Mouse (Mus musculus) forebrain, embryonic 10.5 days (tissue): ENCODE data around the gene Supt5. TPM values are rescaled to one million over a fixed set of nuclear protein-coding genes. Genes with fewer than 3 reads are reported as not detected.

Source experiments
- DNase-seq: peaks from one replicate; pipeline ENCODE4 v3.0.0-alpha.2; 2017; ENCODE audit warnings: low spot score; ENCODE audit errors: extremely low spot score
- H3K27ac ChIP-seq: fragments of 300-500 bp; sonication (generic); 2 replicates; pipeline ENCODE4 v1.5.1; 2016; ENCODE audit warnings: mild to moderate bottlenecking
- H3K27me3 ChIP-seq: fragments of 300-500 bp; sonication (generic); 2 replicates; pipeline ENCODE4 v1.6.1; 2016; ENCODE audit warnings: mild to moderate bottlenecking; ENCODE audit not compliant: poor library complexity, severe bottlenecking
- H3K36me3 ChIP-seq: fragments of 300-500 bp; sonication (generic); replicated peaks from 2 replicates; pipeline ENCODE4 v1.6.1; 2016; ENCODE audit warnings: mild to moderate bottlenecking, moderate library complexity
- H3K4me1 ChIP-seq: fragments of 300-500 bp; sonication (generic); 2 replicates; pipeline ENCODE4 v1.6.1; 2016
- H3K4me3 ChIP-seq: fragments of 300-500 bp; sonication (generic); 2 replicates; pipeline ENCODE4 v1.5.1; 2016; ENCODE audit warnings: mild to moderate bottlenecking, moderate library complexity
- H3K9me3 ChIP-seq: fragments of 300-500 bp; sonication (generic); 2 replicates; pipeline ENCODE4 v1.6.1; 2016; ENCODE audit warnings: mild to moderate bottlenecking, moderate library complexity
- WGBS: fragments of 180-500 bp; shearing (Covaris S2); methylation state at CpG from one replicate; pipeline ENCODE4 v1.1.7; 2016; 5-methylcytosine and 5-hydroxymethylcytosine counted together
- polyA plus RNA-seq: library from polyadenylated mRNA; unstranded; fragments of >200 nt; fragmentation: Nextera tagmentation; extraction: Ambion mirVana; gene quantifications from 2 replicates; pipeline ENCODE4 v1.2.1, GENCODE M21; 2016

Supt5 gene
- polyA plus RNA-seq, 1 experiment from 2014 or later, result 118 TPM

DNA sequence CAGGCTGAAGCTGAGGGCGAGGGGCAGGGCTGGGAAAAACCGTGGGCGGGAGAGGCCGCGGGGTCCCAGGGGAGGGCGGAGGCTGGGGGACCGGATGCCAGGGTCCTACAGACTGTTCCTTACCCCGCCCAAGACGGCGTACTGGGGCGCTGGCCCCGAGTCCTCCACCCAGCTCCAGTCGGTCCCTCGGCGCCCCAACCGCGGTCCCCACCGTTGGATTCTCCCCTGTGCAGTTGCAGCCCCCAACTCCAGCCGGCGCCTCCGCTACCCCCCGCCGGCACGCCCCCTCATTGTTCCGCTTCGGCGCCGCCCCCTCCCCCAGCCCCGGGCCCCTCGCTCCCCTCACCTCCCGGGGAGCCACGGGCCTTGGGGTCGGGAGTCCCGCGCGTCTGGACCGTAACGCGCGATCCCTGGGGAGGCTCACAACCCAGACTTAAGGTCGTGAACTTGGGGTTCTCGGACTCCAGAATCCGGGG, 33.0 kb upstream of the Supt5 start:
- WGBS, result under 1% methylated on average over 39 of the region's 43 CpGs
- Histone ChIP-seq H3K4me3 (peak overlapping the region; percentile 90), H3K27ac (peak overlapping the region; percentile 98), H3K4me1 (peaks cover 60% of the 10 kb centered on the region), H3K9me3 (no peaks in the 10 kb centered on the region), H3K36me3 (peaks cover 40% of the 10 kb centered on the region), H3K27me3 (no peaks in the 10 kb centered on the region)
- peak; percentile 63 for DNase-seq

DNA sequence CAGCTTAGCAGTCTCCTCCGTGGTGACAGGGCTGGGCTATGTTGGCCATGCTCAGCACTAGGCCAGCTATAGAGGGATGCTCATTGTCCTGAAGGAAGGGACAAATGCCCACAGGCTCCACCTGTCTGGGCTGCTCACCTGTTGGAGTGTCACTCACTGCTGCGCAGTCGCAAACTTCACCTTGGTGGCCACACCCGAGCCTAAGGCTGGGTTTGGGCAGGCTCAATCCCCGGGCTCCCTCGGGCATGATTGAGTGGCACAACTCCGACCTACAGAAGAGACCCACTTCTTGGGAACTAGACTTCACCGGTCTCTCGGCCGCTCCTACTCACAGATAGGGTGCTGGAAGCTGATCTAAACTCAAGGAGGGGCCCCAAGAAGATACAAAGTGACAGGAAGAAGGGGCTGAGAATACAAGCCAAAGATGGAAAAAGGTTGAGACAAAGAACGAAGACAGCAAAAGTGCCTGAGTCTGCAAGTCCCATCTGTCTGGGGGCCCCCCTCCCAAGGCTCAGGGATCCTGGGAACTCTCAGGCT, 32.5 kb upstream of the Supt5 start:
- Histone ChIP-seq H3K36me3 (peaks cover 45% of the 10 kb centered on the region), H3K4me1 (peaks cover 55% of the 10 kb centered on the region), H3K27me3 (no peaks in the 10 kb centered on the region), H3K9me3 (no peaks in the 10 kb centered on the region), H3K27ac (peak overlapping the region; percentile 98), H3K4me3 (peak overlapping the region; percentile 90)
- DNase-seq, result no peak
- 14% methylated on average over 11 of the region's 11 CpGs for WGBS

DNA sequence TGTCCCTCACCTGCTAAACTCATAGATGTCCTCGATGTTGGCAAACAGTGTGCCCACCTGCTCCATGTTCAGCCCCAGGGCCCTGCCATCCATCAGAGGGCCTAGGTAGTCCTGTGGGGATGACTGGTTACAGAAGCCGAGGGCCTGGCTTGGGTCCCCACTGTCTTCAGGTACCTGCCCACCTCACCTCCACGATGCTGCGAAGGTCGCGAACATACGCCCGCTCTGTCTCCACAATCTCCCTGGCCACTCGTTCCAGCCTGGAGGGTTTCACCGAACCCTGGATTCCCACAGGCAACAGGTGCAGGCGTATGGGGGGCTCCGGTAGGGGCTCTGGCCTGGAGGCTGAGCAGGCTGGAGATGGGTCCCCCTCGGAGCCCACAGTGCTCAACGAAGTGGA, 31.5 kb upstream of the Supt5 start:
- no peak for DNase-seq
- Histone ChIP-seq H3K27ac (peak overlapping the region; percentile 98), H3K36me3 (peaks cover 55% of the 10 kb centered on the region), H3K4me3 (peak overlapping the region; percentile 90), H3K27me3 (no peaks in the 10 kb centered on the region), H3K9me3 (no peaks in the 10 kb centered on the region), H3K4me1 (peaks cover 45% of the 10 kb centered on the region)
- WGBS, result 94% methylated on average over 14 of the region's 14 CpGs

DNA sequence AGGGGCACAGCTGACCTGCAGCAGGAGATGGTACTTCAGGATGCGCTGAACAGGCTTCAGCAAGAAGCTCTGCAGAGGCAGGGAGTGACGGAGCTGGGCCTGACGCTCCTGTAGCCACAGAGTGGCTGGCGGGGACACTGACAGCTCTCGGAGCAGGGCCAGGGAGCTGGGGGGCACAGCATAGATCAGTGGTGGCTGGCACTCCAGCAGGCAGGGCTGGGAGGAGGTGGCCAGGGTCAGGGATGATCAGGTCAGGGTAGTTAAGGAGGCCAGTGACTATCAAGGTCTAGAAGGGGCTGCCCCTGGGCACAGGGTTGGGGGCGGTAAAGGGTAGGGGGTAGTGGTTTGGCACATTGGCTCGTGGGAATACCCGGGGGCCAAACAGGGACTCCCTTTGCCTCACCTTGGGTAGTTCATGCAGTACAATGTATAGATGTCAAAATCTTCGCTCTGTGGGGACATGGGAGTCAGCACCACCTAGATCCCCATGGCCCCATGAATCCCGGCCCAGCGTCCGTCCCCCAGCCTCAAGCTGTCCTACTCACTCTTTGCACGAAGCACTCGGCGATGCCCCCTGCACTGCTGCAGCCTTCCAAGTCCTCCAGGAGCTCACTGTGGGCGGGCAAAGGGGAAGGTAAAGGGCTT, 29.9 kb upstream of the Supt5 start:
- no peak for DNase-seq
- no peaks in the 10 kb centered on the region for H3K27me3 ChIP-seq
- 94% methylated on average over 16 of the region's 16 CpGs for WGBS
- H3K4me3 ChIP-seq, result peak overlapping the region; percentile 22; the same call in 1 of the 2 replicates
- H3K36me3 ChIP-seq, result peaks cover 71% of the 10 kb centered on the region
- no peaks in the 10 kb centered on the region for H3K9me3 ChIP-seq
- no peak overlapping the region for H3K27ac ChIP-seq
- peaks cover 34% of the 10 kb centered on the region for H3K4me1 ChIP-seq

DNA sequence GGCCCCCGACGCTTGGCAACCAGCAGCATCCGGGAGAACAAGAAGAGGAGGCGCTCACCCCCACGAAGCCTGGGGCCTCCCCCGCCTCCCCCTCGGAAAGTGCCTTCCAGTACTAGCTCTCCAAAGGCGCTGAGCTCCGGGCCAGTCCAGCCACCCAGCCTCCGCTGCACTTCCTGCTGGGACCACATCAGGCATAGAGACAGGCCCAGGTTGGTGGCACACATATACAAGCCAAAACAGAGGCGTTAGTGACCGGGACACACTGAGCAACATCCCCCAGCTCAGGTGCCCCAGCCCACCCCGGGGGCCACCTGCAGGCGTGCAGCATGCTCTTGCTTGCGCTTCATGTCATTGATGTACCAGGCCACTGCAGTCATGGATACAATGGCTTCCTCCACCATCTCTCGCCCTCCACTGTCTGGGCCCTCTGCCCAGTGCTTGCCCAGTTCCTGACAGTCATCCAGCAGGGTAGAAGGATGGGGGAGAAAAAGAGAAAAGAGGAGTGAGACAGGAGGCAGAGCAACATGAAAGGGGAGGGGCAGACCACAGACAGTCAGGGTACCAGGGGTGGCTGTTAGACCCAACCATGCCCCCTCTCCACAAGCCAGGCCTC, 29.2 kb upstream of the Supt5 start:
- no peaks in the 10 kb centered on the region for H3K27me3 ChIP-seq
- H3K27ac ChIP-seq, result no peak overlapping the region
- DNase-seq, result no peak
- no peaks in the 10 kb centered on the region for H3K9me3 ChIP-seq
- 91% methylated on average over 16 of the region's 16 CpGs for WGBS
- peaks cover 34% of the 10 kb centered on the region for H3K4me1 ChIP-seq
- peaks cover 78% of the 10 kb centered on the region for H3K36me3 ChIP-seq
- H3K4me3 ChIP-seq, result peak overlapping the region; percentile 11; the same call in 1 of the 2 replicates

DNA sequence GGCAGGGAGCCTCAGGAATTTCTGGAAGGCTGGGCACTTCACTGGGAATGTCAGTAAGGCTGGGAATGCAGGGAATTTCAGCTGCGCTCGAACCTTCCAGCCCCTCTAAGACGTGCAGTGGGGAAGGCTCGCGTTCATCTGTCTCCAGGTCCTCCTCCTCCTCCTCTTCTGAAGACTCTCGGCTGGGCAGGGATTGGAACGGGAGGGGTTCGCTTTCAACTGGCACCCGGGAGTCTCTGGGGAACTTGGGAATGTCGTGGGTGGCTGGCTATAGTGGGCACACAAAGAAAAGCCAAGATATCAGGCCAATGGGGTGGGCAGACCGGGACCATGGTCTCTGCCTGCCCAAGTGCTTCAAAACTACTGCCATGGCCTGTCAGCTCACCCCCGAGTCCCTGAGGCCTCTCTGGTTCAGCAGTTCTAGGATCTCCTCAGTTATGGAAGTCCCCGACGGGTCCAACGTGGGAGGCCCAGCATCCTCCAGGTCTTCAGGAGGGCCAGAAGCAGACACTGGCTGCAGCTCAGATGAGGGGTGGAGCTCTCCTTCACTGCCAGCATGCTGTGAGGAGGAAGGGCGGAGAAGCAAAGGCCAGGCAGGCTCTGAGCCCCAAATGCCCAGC, 24.0 kb upstream of the Supt5 start:
- H3K36me3 ChIP-seq, result peaks cover 92% of the 10 kb centered on the region
- no peak overlapping the region for H3K4me3 ChIP-seq
- peaks cover 24% of the 10 kb centered on the region for H3K4me1 ChIP-seq
- H3K9me3 ChIP-seq, result peaks cover 7% of the 10 kb centered on the region
- H3K27ac ChIP-seq, result no peak overlapping the region
- WGBS, result 90% methylated on average over 16 of the region's 16 CpGs
- no peak for DNase-seq
- H3K27me3 ChIP-seq, result no peaks in the 10 kb centered on the region

DNA sequence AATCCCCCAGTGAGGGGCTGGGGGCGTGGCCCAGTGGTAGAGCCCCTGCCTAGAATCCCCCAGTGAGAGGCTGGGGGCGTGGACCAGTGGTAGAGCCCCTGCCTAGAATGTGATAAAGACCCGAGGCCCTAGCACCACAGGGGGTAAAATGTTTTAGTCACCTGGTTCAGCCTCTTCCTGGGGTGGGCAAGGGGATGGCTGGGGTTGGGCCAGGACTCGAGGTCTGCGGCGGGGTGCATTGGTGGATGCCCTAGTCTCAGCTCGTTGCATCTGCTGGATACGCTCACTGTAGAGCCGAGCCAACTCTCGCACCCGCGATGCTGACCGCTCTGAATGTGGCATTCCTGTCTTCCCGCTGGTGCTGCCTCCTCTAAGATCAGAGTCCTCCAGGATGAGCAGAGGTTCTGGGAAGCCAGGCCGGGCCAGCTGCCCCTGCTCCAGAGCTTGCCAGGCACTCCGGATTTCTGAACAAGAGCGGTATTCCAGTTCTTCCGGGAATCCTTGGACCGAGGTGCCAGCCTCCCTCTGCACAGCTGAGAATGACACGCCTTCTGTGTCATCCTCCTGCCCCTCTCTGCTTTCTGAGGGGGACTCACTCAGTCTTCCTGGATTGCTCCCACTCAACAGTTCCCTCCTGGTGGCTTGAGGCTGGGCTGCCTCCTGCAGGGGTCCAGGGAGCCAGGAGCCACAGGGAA, 23.2 kb upstream of the Supt5 start:
- H3K27me3 ChIP-seq, result no peaks in the 10 kb centered on the region
- no peak overlapping the region for H3K27ac ChIP-seq
- peaks cover 32% of the 10 kb centered on the region for H3K4me1 ChIP-seq
- no peak overlapping the region for H3K4me3 ChIP-seq
- WGBS, result 98% methylated on average over 20 of the region's 20 CpGs
- no peak for DNase-seq
- H3K9me3 ChIP-seq, result peaks cover 7% of the 10 kb centered on the region
- H3K36me3 ChIP-seq, result peaks cover 88% of the 10 kb centered on the region

DNA sequence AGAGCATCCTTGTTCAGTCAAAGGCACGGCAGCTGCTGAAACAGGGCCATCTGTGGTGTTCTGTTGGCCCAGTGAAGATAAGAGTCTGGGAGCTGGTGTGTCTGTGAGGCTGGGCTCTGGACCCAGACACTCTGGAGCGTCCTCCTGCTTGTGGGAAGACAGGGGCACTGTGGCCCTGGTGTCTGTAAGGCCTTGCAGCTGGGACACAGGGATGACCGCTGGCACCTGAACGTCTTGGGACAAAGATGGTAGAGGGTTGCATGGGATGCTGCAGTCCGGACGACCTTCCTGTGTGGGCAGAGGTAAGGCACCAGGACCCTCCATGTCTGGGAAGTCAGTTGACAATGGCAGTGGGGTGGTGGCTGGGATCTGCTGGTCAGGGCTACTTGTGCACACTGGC, 21.7 kb upstream of the Supt5 start:
- Histone ChIP-seq H3K4me1 (peaks cover 37% of the 10 kb centered on the region), H3K36me3 (peaks cover 75% of the 10 kb centered on the region), H3K4me3 (no peak overlapping the region), H3K27ac (0 out of 2 replicates have a peak overlapping the region, but pooled peaks have one; percentile 20), H3K9me3 (peaks cover 7% of the 10 kb centered on the region), H3K27me3 (no peaks in the 10 kb centered on the region)
- 95% methylated on average over 6 of the region's 6 CpGs for WGBS
- no peak for DNase-seq

DNA sequence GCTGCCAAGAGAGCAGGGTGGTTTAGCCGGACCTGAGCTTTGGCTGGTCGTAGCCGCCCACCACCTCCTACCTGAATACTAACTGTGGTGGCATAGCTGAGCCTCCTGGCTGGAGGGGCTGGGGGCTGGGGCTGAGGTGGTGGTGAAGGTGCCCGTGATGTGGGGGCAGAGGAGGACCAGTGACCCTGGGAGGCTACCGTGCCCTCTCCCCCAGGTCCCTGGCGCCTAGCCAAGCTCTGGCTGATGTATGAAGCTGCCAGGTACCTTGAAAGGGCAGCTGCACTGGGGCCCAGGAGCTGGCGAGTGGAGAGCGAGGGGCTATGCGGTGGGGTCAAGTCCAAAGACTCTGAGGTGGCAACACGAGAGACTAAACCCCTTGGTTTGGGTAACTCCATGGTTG, 21.3 kb upstream of the Supt5 start:
- DNase-seq, result no peak
- WGBS, result 95% methylated on average over 10 of the region's 10 CpGs
- Histone ChIP-seq H3K4me3 (peak overlapping the region; percentile 7; the same call in 1 of the 2 replicates), H3K36me3 (peaks cover 75% of the 10 kb centered on the region), H3K27me3 (no peaks in the 10 kb centered on the region), H3K9me3 (peaks cover 7% of the 10 kb centered on the region), H3K27ac (0 out of 2 replicates have a peak overlapping the region, but pooled peaks have one; percentile 20), H3K4me1 (peaks cover 37% of the 10 kb centered on the region)

DNA sequence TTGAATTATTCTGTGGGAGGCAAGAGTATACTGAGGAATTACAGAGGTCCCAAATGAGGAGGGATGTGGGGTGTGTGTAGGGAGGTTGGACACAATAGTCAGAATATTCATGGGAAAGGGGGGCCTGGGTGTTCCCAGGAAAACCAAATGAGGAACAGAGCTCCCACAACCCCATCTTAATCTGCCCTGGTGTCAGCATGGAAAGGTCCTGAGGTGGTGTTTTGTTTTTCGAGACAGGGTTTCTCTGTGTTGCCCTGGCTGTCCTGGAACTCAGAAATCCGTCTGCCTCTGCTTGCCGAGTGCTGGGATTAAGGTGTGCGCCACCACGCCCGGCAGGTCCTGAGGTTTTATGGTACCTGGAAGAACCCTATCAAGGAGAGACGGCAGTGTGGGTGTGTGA, 19.9 kb upstream of the Supt5 start:
- H3K4me3 ChIP-seq, result peak overlapping the region; percentile 19; the same call in 1 of the 2 replicates
- WGBS, result 53% methylated on average over 7 of the region's 7 CpGs
- peaks cover 75% of the 10 kb centered on the region for H3K36me3 ChIP-seq
- peaks cover 7% of the 10 kb centered on the region for H3K9me3 ChIP-seq
- no peak for DNase-seq
- no peaks in the 10 kb centered on the region for H3K27me3 ChIP-seq
- peak overlapping the region; percentile 75 for H3K27ac ChIP-seq
- H3K4me1 ChIP-seq, result peaks cover 37% of the 10 kb centered on the region

DNA sequence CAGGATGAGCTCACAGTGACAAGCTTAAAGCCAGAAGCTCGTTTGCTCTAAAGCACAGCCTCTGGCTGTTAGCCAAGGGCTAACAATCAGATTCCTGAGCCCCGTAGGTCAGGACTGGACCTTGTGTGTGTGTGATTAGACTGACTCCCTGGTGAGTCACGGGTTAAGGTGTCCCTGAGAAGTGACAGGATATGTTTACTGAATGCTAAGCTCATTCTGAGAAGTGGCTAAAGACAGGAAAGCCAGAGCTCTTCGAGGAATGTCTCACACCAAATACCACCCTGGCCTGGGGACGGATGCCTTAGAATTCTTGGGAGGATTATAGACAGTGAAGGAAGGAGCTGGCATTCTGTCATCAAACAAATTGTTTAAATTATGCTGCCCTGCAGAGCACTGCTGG, 19.4 kb upstream of the Supt5 start:
- Histone ChIP-seq H3K27me3 (no peaks in the 10 kb centered on the region), H3K36me3 (peaks cover 75% of the 10 kb centered on the region), H3K4me1 (peaks cover 37% of the 10 kb centered on the region), H3K9me3 (peaks cover 7% of the 10 kb centered on the region), H3K27ac (peak overlapping the region; percentile 75), H3K4me3 (peak overlapping the region; percentile 19; the same call in 1 of the 2 replicates)
- 3% methylated on average over 5 of the region's 5 CpGs for WGBS
- DNase-seq, result peak; percentile 37

DNA sequence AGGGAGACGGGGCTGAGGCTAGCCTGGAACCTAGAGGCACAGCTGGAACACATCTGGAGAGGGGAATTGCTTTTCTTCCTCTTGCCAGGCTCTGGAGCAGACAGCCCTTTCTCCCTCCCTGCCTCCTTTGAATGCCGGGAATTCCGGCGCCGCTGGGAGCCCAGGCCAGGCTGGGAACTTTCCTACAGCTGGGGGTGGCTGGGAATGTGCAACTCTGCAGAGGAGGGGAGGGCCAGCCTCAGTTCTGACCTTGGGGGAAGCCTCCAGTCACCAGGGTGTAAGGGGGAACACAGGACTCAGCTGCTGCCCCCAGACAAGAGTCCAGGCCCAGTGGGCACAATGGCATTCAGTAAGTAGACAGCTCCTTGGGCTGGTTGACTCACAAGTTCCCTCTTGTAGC, 18.4 kb upstream of the Supt5 start:
- H3K4me1 ChIP-seq, result peaks cover 40% of the 10 kb centered on the region
- peak overlapping the region; percentile 75 for H3K27ac ChIP-seq
- WGBS, result 5% methylated on average over 5 of the region's 5 CpGs
- H3K9me3 ChIP-seq, result peaks cover 5% of the 10 kb centered on the region
- peaks cover 75% of the 10 kb centered on the region for H3K36me3 ChIP-seq
- DNase-seq, result peak; percentile 56
- peak overlapping the region; percentile 30 for H3K4me3 ChIP-seq
- H3K27me3 ChIP-seq, result no peaks in the 10 kb centered on the region
